Mouse (Mus musculus) myocyte (in vitro differentiated cells): ENCODE results near the gene Gm47283.
"Not testable (repeated sequence)": the region's sequence is repeated elsewhere in the genome, so short reads cannot be mapped to it uniquely, and the experiment has no call there.

Experiments used
- CEBPB ChIP-seq: IDR thresholded peaks from 2 replicates; pipeline ENCODE4 v1.6.1; 2011; ENCODE audit warnings: mild to moderate bottlenecking, moderate library complexity; ENCODE audit not compliant: poor library complexity, insufficient read depth, severe bottlenecking
- E2F4 ChIP-seq: IDR thresholded peaks from one replicate; pipeline ENCODE4 v1.6.1; 2011; ENCODE audit warnings: mild to moderate bottlenecking, control low read depth, moderate library complexity; ENCODE audit not compliant: insufficient read depth
- MAX ChIP-seq: IDR thresholded peaks from one replicate; pipeline ENCODE4 v1.6.1; 2011; ENCODE audit warnings: low read depth, mild to moderate bottlenecking, control low read depth
- MYOD1 ChIP-seq, 3 experiments: IDR thresholded peaks; one replicate each; pipeline ENCODE4 v1.6.1; 2011; ENCODE audit warnings: control low read depth in 2 of 3, low read depth in 2 of 3, mild to moderate bottlenecking in 2 of 3, moderate library complexity in 1 of 3; ENCODE audit not compliant: insufficient read length in 2 of 3, control insufficient read depth in 1 of 3
- MYOG ChIP-seq, 3 experiments: IDR thresholded peaks; one replicate each; pipeline ENCODE4 v1.6.1; 2011; ENCODE audit warnings: control low read depth in 2 of 3, low read depth in 2 of 3, mild to moderate bottlenecking in 2 of 3; ENCODE audit not compliant: insufficient read length in 2 of 3, control insufficient read depth in 1 of 3, insufficient read depth in 1 of 3
- POLR2A ChIP-seq: IDR thresholded peaks from one replicate; pipeline ENCODE4 v1.6.1; 2011; ENCODE audit warnings: low read depth, mild to moderate bottlenecking, control low read depth, moderate library complexity; ENCODE audit not compliant: insufficient read length
- POLR2AphosphoS2 ChIP-seq: IDR thresholded peaks from one replicate; pipeline ENCODE4 v1.6.1; 2011; ENCODE audit warnings: low read depth, control low read depth; ENCODE audit not compliant: insufficient read length
- REST ChIP-seq: IDR thresholded peaks from one replicate; pipeline ENCODE4 v1.6.1; 2011; ENCODE audit warnings: mild to moderate bottlenecking, control low read depth, moderate library complexity; ENCODE audit not compliant: insufficient read depth, insufficient read length
- SRF ChIP-seq: IDR thresholded peaks from one replicate; pipeline ENCODE4 v1.6.1; 2011; ENCODE audit warnings: low read depth; ENCODE audit not compliant: control insufficient read depth, insufficient read length
- TCF12 ChIP-seq: IDR thresholded peaks from one replicate; pipeline ENCODE4 v1.6.1; 2011; ENCODE audit warnings: mild to moderate bottlenecking, control low read depth; ENCODE audit not compliant: poor library complexity, insufficient read depth, severe bottlenecking
- TCF3 ChIP-seq: IDR thresholded peaks from one replicate; pipeline ENCODE4 v1.6.1; 2011; ENCODE audit warnings: low read depth, control low read depth; ENCODE audit not compliant: insufficient read length
- USF1 ChIP-seq: IDR thresholded peaks from one replicate; pipeline ENCODE4 v1.6.1; 2011; ENCODE audit warnings: low read depth, mild to moderate bottlenecking, control low read depth, moderate library complexity

DNA sequence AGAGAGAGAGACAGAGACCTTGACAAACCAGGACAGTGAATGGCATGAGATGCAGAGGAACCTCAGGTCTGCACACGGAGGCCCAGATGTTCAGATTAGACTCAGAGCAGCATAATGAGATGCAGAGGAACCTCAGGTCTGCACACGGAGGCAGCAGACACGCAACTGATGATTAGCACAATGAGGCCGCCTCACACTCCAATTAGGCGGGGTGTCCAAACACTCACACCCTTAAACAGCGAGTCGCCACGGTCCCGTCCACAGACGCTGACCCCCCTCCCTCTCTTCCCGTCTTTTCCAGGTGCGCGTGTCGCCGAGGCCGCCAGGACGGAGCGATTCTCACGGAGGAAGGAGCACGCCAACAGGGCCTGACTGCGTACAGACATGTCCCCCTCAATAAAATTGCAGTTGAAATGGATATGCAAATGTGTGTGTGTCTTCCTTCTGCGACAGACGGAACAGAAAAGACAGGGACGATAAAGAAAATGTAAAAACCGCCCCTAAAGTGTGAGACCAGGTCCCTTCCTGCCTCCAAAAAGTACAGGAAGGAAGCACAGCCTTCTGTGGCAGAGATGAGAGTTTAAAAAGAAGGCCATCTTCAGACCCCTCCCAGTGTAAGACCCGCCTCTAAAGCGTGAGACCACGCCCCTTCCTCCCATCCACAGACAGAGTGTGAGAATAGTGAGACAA lies 45.6 kb upstream of the Gm47283 start:
- TF ChIP-seq POLR2A; POLR2AphosphoS2; MYOD1 (IDR thresholded peaks at IDR 0.05; ENCODE audit: control insufficient read depth in 1 of 3, insufficient read length in 2 of 3, low read depth in 2 of 3); MYOG (IDR thresholded peaks at IDR 0.05; ENCODE audit: control insufficient read depth in 1 of 3, insufficient read depth in 1 of 3, insufficient read length in 2 of 3, low read depth in 2 of 3); TCF12; E2F4; SRF; MAX; USF1; CEBPB; TCF3; REST: not testable (repeated sequence)
